Mouse (Mus musculus) myocyte (in vitro differentiated cells): Measurements from ENCODE around the gene Ccl27a.

ENCODE experiments used
- E2F4 ChIP-seq: IDR thresholded peaks from one replicate; pipeline ENCODE4 v1.6.1; 2011; ENCODE audit warnings: mild to moderate bottlenecking, control low read depth, moderate library complexity; ENCODE audit not compliant: insufficient read depth
- POLR2A ChIP-seq: IDR thresholded peaks from one replicate; pipeline ENCODE4 v1.6.1; 2011; ENCODE audit warnings: low read depth, mild to moderate bottlenecking, control low read depth, moderate library complexity; ENCODE audit not compliant: insufficient read length
- POLR2AphosphoS2 ChIP-seq: IDR thresholded peaks from one replicate; pipeline ENCODE4 v1.6.1; 2011; ENCODE audit warnings: low read depth, control low read depth; ENCODE audit not compliant: insufficient read length
- TCF3 ChIP-seq: IDR thresholded peaks from one replicate; pipeline ENCODE4 v1.6.1; 2011; ENCODE audit warnings: low read depth, control low read depth; ENCODE audit not compliant: insufficient read length
- USF1 ChIP-seq: IDR thresholded peaks from one replicate; pipeline ENCODE4 v1.6.1; 2011; ENCODE audit warnings: low read depth, mild to moderate bottlenecking, control low read depth, moderate library complexity

DNA sequence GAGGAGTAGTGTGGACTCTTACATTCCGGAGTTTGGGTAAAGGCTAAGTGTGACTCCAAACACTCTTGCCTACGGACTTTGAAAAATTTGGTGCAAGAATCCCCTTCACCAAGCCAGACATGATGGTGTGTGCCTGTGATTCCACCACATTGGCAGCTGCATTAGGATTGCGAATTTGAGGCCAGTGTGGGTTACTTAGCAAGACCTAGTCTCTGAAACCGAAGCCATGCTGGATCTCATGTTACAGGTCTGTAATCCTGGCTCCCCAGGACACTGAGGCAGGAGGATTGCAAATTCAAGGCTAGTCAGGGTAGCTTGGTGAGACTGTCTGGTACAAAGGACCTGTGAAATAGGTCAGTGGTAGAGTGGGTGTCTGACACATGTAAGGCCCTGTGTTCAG lies 15.3 kb downstream of the Ccl27a start:
- TF ChIP-seq POLR2A, result no peak
- no peak for TF ChIP-seq E2F4
- no peak for TF ChIP-seq POLR2AphosphoS2
- no peak for TF ChIP-seq TCF3
- no peak for TF ChIP-seq USF1
